Mouse (Mus musculus): ENCODE results near the gene Gm21905.

Gm21905 gene

DNA sequence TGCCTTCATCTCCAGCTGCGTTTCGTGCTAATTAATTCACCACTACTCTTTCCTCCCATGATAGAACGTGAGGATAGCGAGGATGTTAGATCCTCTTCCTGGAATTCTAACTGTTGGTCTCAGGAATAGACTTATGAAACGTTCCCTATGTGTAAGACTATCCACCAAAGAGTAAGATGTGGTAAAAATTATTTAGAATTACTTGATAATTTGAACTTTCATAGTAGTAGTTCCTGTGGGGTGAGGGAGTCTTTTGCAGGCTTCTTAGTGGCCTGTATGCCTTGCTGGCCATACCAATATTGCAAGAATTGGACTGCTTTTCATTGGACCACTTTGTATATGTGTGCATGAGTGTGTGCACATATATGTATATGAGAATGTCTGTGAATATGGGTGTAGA, at the start of gene Gm21905:
Gm21905 (minus strand) TSS at position 101 of the 400 bp plus-strand sequence.
- in situ Hi-C loops (cut with MboI; ENCODE audit: unreplicated experiment in 2 of 2), result no loop called here

DNA sequence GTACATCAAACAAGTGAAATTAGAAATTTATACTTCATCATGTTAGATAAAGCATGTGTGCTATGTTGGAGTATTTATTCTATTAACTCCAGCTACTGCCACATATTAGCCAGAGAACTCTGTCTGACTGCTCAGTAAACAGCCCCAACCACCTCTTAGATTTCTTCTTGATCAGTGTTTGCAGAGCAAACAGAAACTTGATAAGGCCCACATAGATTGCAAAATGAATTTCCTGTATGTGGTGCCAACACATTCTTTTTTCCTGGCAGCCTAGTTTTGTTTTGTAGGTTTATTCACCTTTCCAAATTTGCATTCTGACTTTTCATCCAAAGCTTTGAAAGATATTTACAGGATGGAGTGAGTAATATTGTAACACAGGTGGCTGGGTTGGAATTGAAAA, 44.2 kb upstream of the Gm21905 start:
- in situ Hi-C loops (cut with MboI; ENCODE audit: unreplicated experiment in 2 of 2), result no loop called here

DNA sequence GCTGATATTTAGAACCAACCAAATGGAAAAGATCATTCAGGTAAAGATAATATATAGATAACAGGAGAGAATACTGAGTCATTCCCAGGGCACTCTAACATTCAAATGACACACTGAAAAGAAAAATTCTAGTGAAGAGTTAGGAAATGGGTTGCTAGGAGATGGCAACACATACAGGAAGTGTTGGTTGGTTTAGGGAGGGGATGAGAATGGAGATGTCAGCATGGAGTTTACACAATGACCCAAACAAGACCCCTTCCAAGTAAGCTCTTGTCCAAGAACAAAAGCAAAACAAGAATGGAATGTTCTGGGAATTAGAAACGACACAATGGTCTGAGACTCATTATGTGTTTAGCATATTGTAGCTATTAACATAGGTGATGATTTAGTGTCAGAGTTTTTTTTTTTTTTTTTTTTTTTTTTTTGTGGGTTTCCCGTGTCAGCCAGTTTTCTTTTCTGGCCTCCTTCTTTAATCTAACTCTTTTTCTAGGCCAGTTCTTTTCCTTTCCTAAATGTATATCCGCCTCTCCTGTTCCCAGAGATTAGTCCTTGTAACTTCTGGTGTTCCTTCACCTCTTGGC, 35.8 kb upstream of the Gm21905 start:
- in situ Hi-C loops (cut with MboI; ENCODE audit: unreplicated experiment in 2 of 2), result no loop called here

DNA sequence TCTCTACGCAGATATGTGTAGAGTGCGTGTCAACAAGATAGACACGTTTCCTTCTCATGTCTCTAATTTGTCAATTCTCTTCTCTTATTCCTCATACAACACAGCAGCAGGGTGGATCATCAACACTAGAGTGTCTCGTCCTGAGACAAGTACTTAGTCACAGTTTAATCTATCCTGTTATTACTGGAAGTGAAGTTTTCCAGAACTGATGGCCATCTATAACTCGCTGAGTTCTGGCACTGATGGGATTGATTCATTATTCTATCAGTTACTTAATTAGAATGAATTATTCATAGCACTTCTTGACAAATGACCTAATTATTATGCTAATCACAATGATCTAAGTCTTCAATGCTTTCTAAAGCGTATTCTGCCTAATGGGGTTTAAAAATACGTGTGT, 23.3 kb upstream of the Gm21905 start:
- in situ Hi-C loops (cut with MboI; ENCODE audit: unreplicated experiment in 2 of 2), result no loop called here

DNA sequence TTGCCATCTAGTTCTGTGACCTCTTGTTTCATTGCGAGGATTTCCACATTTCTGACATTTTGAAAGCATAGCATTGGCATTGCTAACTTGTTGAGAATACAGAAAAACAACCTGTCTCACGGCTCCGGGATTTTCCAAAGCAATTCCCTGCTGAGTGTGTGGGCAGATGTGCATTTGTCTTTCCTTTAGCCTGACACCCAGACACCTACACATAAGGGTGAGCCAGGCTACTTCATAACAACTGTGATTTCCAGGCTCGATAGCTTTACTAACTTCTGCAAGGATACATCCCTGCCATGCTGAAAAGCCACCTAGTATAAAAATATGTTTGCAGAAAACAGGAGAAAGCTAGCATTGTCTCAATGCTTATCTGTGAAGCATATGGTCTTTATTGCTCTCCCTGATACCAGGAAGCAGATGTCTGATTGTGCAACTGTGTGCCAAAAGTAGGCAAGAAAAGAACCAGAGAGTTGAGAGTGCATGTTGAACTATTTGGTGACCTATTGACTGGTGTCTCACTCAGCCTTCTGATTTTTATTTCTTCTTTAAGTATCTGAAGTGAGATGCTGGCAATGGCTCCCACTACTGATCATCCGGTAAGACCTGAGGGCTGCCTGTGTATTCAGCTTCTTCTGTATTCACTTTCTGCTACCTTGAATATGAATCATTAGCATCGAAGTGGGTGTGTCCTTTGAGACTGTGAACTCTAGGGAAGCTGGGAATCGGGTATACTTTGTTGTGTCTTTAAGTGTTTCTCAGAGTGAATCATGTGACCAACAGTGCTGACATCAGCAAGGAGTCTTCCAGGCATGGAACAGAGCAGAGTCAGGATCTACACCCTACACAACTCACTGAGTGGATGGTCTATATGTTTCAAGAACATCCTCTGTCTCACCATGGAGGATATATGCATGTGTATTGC, 15.7 kb upstream of the Gm21905 start:
- in situ Hi-C loops (cut with MboI; ENCODE audit: unreplicated experiment in 2 of 2), result no loop called here

DNA sequence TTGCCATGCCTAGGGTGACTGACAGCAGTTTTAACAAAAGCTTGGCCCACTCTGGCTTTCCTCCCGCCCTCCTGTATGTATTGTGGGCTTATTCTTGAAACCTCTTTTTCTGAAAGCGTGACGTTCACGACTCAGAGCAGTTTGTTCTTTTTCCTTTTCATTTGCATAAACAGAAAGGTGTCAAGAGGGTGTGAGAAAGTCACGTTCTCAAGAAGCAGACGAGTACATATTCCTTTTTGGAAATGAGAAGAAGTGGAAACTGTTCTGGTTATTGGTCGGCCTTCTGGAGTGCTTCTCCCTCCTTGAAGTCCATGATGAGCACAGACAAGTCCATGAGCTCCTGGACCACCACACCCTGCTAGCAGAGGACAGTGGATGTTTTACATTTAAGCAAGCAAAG, 9.3 kb upstream of the Gm21905 start:
- in situ Hi-C loops (cut with MboI; ENCODE audit: unreplicated experiment in 2 of 2), result no loop called here

DNA sequence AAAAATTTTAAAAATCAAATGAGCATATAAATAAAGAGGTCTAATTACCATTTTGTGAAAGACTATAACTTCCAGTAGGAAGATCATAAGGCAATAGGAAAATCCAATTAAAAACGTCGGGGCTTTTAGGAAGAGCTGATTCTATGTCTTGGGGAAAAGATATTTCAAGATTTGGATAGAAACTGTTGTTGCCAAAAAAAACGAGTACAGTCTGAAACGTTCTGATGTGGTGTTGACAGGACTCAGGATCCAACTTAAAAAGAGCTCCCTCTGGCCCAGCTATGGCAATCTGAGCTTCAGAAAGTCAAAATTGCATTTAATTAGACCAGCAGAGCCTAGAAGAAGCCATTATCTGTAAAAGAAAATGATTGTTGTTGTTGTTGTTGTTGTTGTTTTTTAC, 7.9 kb upstream of the Gm21905 start:
- in situ Hi-C loops (cut with MboI; ENCODE audit: unreplicated experiment in 2 of 2), result loop anchor here in 1 of 2 experiments (5.0 kb wide), 1 partner anchor 197 kb away; no protein-coding TSS in a partner anchor

DNA sequence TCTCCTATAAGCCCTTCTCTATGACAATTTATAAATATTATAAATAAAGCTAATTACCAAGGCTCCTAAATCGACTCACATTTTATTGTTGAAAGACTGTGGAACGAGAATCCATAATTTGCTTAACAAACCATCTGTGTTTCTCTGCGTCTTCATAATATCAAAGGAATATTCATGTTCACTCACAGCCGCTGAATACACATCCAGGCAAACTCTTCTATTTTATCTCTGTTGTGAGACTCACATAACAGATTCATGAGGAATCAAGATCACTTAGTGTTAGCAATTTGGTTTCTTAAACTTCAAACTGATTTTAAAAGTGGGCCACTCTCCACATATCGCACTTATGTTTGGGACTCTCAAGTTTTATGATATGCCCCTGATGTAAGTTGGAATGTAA, 1.9 kb upstream of the Gm21905 start:
- in situ Hi-C loops (cut with MboI; ENCODE audit: unreplicated experiment in 2 of 2), result no loop called here

DNA sequence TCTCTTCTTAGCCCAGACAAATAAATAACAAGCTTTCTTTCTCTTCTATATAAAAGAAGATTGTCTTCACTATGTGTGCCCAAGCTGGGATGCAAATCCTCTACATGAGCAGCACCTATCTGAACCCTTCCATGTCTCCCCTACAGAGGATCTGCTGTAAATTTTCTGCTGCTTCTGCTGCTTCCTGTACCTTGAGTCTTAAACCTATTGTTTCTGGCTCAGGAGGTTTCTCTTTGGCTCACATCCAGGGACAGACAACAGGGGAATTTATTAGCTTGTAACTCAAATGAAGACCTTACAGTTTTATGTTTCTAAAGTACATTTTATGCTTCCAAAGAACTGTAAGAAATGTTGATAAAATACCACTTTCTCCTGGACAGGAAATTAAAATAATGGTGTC, 785 bp upstream of the Gm21905 start:
- in situ Hi-C loops (cut with MboI; ENCODE audit: unreplicated experiment in 2 of 2), result no loop called here

DNA sequence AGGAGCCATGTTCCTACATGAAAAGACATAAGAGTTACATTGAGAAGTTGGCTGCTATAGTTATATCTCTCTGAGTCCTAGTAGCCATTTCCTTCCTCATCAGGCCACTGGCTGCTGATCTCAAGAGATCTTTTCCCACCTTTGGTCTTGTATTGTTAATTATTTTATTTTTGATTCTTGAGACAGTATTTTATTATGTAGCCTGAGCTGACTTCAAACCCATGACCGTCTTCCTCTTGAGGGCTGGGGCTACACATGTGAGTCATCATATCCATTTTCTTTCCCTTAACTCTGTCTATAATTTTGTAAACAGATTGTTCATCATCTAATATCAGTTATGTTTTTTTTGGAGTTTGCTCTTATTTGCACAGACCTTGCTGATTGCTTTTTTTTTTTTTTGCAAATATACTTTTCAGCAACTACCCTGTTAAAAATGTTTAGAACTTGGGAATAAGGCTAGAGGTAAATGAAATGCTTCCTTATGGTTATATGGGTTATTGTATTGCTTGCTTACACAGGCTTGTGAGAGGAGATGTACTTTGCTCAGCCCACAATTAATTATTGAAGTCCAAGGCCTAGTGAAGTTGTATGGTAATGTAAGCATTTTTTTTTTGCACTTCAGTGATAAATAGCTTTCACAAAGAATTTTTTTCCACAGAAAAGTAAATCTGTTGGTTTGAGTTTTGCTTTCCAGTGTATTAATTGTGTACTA, 2.0 kb downstream of the Gm21905 start:
- in situ Hi-C loops (cut with MboI; ENCODE audit: unreplicated experiment in 2 of 2), result no loop called here

DNA sequence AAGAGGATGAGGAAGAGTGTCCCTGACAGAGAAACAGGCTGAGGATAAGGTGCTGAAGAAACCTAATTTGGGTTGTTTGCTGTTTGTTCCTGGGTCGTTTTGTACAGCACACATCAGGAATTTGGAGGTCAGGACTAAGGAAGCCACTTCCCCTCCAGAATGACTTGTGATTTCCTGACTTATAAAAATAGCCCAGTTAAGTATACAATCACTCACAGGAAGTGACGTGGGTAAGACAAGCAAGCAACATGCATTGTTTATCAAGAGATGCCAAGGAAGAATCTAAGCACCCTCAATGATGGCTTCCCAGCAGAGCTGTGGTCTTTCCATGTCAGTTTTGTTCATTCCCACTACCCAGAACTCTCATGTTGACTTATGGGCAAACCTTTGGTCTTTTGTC, 3.0 kb downstream of the Gm21905 start:
- in situ Hi-C loops (cut with MboI; ENCODE audit: unreplicated experiment in 2 of 2), result no loop called here

DNA sequence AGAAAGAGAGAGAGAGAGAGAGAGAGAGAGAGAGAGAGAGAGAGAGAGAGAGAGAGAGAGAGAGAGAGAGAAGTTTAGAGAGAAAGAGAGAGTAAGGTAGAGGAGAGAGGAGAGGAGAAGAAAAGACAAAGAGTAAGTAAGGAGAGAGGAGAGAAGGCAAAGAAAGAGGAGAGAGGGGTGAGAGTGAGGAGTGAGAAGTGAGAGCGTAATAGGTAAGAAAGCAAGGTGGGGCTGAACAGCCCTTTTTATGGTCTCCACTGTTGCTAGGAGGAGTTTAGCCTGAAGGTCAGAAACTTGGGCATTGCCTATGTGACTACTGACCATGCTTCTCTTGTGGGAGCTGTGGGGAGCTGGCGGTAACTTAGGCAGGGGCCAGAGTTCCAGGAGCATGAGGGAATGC, 4.9 kb downstream of the Gm21905 start, which contains the start of gene Gm5108:
Gm5108 (plus strand) TSS at position 301 of the 400 bp plus-strand sequence.
- in situ Hi-C loops (cut with MboI; ENCODE audit: unreplicated experiment in 2 of 2), result no loop called here

DNA sequence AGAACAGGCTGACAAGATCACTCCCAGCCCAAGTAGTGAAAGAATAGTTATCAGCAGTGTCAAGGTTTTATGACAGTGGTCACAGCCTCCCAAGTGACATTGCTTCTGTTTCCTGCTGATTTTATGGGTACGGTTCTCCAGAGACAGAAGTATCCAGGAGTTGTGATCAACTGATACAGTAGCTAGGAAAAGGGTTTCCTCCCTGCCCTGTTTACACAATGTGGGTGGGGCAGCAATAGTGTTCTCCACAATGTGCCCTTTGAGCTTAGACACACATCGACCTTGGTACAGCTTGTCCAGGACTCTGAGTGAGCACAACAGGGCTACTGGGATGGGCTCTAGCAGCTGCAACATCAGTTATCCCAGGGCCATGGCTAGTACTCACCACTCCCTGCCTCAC, 14.6 kb downstream of the Gm21905 start:
- in situ Hi-C loops (cut with MboI; ENCODE audit: unreplicated experiment in 2 of 2), result no loop called here

DNA sequence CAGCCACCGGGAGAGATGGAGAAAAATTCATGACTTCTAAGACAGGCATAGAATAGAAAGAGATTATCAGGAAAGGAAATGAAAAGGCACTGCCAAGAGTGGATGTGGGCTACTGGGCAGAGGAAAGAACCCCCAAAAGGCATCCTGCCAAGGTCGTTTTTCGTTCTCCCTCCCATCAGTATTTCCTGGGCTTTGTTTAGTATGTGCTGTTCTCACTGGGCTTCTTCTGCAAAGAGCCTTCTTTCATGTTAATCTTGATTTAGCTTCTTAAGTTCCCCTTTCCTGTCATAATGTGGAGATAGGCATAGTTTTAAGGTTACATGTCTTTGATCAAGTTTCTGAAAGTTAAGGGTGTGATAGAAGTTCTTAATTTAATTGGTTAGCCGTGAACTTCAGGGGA, 15.6 kb downstream of the Gm21905 start:
- in situ Hi-C loops (cut with MboI; ENCODE audit: unreplicated experiment in 2 of 2), result no loop called here

DNA sequence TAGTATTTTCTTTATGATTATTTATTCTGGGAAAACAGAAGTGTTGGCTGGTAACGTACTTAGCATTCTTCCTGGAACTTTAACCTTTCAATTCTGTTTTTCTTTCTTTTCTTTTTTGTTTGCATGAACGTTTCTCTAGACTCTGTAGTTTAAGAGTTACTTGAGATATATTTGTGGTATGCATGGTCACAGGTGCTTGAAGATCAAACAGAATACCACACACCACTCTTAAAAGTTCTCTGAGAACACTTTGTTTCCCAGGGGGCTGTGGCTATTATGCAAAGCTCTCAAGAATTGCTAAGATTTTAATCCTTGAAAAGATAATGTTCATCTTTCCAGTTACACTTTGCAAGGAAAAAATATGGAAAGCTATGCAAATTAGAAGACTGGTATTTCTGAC, 41.7 kb downstream of the Gm21905 start:
- in situ Hi-C loops (cut with MboI; ENCODE audit: unreplicated experiment in 2 of 2), result no loop called here

DNA sequence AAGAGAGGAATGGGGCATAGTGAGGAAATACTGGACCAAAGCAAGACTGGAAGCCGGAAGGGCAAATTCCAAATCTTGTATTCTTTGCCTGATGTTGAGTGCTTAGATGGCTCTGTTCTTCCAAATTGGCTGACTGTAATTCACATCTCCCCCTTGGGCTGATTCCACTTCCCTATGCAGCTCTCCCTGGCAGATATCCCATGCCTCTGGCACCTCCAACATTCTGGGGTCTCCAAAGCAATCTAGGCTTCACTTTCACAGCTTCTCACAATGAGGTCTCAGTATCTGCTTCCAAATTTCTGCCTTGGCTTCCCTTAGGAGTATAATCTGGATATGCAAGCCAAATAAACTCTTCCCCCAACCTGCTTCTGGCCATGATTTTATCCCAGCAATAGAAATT, 47.3 kb downstream of the Gm21905 start:
- in situ Hi-C loops (cut with MboI; ENCODE audit: unreplicated experiment in 2 of 2), result no loop called here

DNA sequence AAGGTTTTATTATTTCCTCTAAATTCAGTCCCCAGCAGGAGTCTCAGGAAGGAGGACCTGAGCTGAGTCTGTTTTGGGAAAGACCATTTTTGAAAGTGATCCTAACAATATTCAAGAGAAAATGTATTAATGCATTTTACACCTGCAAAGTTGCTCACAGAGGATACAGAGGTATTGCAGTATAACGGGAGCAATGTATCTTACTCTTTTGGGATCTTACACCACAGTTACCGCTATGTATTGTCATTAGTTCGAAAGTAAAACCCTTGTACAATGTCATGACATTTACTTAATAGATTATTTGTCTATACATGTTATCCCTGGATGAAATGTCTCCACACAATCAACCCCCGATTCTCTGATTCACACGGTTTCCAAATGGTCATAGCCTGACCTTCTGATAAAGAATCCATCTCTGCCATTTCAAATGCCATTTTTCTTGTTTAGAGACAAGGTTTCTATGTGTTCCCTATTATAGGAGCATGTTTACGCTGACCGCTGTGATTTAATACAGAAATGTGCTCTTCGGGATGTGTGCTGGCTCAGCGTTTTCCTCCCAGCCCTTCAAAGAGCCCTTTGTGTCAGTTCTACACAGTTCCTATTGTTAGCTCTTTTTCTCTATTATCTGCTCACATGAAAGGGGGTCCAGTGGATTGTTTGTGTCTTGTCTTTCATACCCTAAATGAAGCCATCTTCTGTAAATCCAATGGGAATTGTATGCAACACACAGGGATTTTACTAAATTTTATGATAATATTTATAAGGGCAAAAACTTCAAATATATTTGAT, 61.6 kb downstream of the Gm21905 start:
- in situ Hi-C loops (cut with MboI; ENCODE audit: unreplicated experiment in 2 of 2), result no loop called here

DNA sequence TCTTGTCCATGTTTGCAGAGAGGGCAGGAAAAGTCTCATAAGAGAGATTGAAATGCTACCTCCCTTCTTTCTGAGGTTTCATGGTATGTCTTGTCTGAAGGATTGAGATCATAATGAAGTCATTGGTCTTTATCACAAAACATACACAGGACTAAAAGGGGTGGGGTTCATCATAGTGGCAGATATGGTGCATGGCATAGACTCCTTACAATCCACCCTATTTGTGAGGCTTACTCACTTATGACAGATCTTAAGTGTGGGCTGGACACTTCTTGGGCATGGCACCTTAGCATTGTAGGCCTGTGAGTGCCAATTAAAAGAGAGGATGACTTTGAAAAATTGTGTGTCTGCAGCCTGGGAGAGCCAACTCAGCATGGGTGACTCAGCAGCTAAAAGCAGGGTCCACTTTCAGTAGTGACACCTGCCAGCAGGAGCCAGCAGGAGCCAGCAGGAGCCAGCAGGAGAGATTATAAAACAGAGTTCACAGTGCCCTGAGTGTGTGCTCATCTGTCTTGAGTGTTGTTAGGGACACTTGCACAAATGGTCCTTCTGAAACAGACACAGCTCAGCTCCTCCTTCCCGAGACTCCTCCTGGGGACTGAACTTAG, 62.6 kb downstream of the Gm21905 start:
- in situ Hi-C loops (cut with MboI; ENCODE audit: unreplicated experiment in 2 of 2), result no loop called here

Data from v-Abl transformed pro-B cells (cell line).